Mouse (Mus musculus) cerebellum, adult 2 months (tissue): ENCODE measurements around the gene Tns1. TPM values are rescaled to one million over a fixed set of nuclear protein-coding genes. Genes with fewer than 3 reads are reported as not detected.

Experiments
- DNase-seq, 2 experiments: peaks; one replicate each; pipeline ENCODE4 v3.0.0; 2021
- H3K27ac ChIP-seq: fragments of 200-500 bp; 2 replicates; pipeline ENCODE4 v1.5.1; 2012; ENCODE audit warnings: low read length, control low read depth, inconsistent platforms; ENCODE audit not compliant: insufficient read depth
- H3K27me3 ChIP-seq: fragments of 200-500 bp; 2 replicates; pipeline ENCODE4 v1.6.1; 2012; ENCODE audit warnings: inconsistent platforms, mild to moderate bottlenecking, low read length, moderate library complexity; ENCODE audit not compliant: control insufficient read depth, insufficient read depth
- H3K4me1 ChIP-seq: fragments of 200-500 bp; 2 replicates; pipeline ENCODE4 v1.6.1; 2011; ENCODE audit warnings: low read length; ENCODE audit not compliant: control insufficient read depth, insufficient read depth
- H3K4me3 ChIP-seq: fragments of 200-500 bp; replicated peaks from 2 replicates; pipeline ENCODE3; 2011; ENCODE audit warnings: mild to moderate bottlenecking, low read depth, low read length, control low read depth; ENCODE audit not compliant: insufficient read depth
- CTCF ChIP-seq: fragments of 200-500 bp; IDR thresholded peaks from 2 replicates; pipeline ENCODE4 v1.5.1; 2011; ENCODE audit warnings: low read depth, mild to moderate bottlenecking, control low read depth, low read length, moderate library complexity, borderline replicate concordance; ENCODE audit not compliant: insufficient read depth
- POLR2A ChIP-seq: fragments of 200-500 bp; IDR thresholded peaks from 2 replicates; pipeline ENCODE4 v1.6.1; 2011; ENCODE audit warnings: low read length, control low read depth, borderline replicate concordance; ENCODE audit not compliant: insufficient read depth
- WGBS: fragments of 180-500 bp; shearing (Covaris S2); methylation state at CpG from one replicate; pipeline ENCODE4 v1.1.7; 2018; 5-methylcytosine and 5-hydroxymethylcytosine counted together
- polyA plus RNA-seq: library from polyadenylated mRNA; depleted of rRNA; stranded (reverse); fragments of >200 nt; gene quantifications from 2 replicates; pipeline ENCODE4 v1.2.3, GENCODE M21; 2012

Gene Tns1
- polyA plus RNA-seq, 1 experiment, result 25.1 TPM

DNA sequence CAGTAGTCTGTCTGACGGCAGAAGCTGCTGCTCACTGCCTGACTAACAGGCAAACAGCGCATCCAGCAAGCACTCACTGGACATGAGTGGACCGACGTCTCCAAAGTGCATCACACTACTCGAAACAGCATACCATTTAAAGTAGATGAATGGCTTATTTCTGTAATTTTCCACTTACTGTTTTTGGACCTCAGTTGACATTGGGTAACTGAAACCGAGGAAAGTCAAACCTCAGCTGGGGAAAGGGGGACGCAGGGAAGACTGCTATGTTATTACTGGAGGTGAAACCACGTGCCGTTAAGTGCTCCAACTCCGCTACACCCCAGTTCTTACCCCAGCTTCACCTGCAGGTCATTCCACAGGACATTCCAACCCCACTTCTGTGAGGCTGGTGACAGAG lies 111.5 kb downstream of the Tns1 start:
- no peak overlapping the region for H3K27ac ChIP-seq
- DNase-seq, result no peak
- no peaks in the 10 kb centered on the region for H3K27me3 ChIP-seq
- H3K4me1 ChIP-seq, result peaks cover 7% of the 10 kb centered on the region; the same call in 1 of the 2 replicates
- no peak overlapping the region for H3K4me3 ChIP-seq
- 90% methylated on average over 10 of the region's 10 CpGs for WGBS
- TF ChIP-seq POLR2A (no peak), CTCF (no peak)

- WGBS, result 96% methylated on average over 3 of the region's 3 CpGs
- Histone ChIP-seq H3K27ac (no peak overlapping the region), H3K4me1 (no peaks in the 10 kb centered on the region), H3K27me3 (no peaks in the 10 kb centered on the region), H3K4me3 (no peak overlapping the region)
- no peak for DNase-seq
- TF ChIP-seq CTCF, result no peak
- no peak for TF ChIP-seq POLR2A
Measured at GRCm38 (mm10) chr1:74009495-74009894, 114.8 kb downstream of the Tns1 start.

DNA sequence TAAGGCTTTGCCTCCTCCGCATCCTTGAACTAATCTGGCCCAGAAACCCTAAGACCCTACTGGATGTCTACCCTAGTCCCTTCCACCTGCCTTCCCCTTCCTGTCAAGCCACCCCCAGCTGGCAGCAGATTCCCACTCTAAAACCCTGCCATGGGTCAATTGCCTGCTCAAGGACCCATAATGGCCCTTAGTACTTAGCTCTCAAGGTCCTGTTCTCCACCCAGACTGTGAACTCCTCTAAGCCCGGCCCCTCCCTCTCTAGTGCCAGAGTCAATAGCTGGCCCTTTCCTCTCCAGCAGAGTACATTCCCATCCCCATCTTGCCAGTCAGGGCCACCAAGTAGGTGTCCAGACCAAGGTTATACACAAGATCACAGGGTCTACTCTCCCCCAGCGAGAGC lies 115.3 kb downstream of the Tns1 start:
- WGBS, result 91% methylated on average over 3 of the region's 3 CpGs
- DNase-seq, result no peak
- Histone ChIP-seq H3K4me1 (no peaks in the 10 kb centered on the region), H3K27ac (no peak overlapping the region), H3K27me3 (no peaks in the 10 kb centered on the region), H3K4me3 (no peak overlapping the region)
- TF ChIP-seq POLR2A, result no peak
- no peak for TF ChIP-seq CTCF

DNA sequence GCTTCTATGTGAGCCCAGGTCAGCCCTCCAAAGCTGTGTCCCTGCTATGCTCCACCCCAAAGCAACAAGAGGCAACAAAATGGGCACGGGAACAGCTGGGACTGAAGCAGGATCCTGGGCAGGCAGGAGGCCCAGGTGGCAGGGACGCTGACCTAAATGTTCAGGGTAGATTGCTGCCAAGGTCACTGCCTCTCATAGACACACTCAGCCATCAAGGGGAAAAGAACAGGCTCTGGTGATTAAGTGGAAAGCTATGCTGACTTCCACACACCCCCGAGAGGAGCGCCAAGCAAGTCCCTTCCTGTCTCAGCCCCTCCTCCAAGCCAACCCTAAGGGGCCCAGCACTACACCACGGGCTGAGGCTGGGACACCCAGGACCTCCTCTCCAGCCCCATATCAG lies 115.8 kb downstream of the Tns1 start:
- TF ChIP-seq POLR2A, result no peak
- TF ChIP-seq CTCF, result no peak
- Histone ChIP-seq H3K4me3 (no peak overlapping the region), H3K27ac (no peak overlapping the region), H3K27me3 (no peaks in the 10 kb centered on the region), H3K4me1 (no peaks in the 10 kb centered on the region)
- WGBS, result 42% methylated on average over 5 of the region's 5 CpGs
- DNase-seq, result peak in 1 of 2 experiments; percentile 25

DNA sequence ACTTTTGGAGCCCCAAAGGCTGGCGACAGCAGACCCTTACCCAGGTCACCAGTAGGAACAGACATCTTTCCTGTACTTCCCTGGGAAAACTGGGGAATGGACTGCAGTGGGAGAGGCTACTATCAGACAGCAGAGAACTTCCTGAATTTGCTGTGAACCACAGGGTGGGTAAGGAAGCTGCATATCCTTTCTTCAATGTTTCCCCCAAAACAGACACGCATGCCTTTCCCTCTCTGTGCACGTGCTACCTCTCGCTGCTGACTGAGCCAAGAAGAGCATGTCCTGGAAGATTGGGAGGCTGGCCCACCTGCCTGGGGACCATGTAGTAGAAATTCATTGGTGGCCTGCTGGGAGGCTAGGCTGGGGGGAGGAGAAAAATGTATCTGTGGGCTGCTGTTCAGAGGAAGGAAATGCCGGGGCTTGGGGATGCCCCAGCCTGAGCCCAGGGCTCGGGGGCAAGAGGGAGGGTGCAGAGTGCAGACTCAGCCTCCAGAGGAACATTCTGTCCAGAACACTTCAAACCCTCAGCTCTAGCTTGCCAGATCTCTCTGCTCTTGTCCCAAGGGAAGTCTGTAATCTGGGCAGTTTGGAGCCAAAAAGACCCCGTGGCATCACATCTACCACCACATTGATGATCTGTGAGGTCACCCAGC lies 116.7 kb downstream of the Tns1 start:
- Histone ChIP-seq H3K27me3 (no peaks in the 10 kb centered on the region), H3K4me3 (no peak overlapping the region), H3K27ac (no peak overlapping the region), H3K4me1 (no peaks in the 10 kb centered on the region)
- DNase-seq, result no peak
- WGBS, result 61% methylated on average over 7 of the region's 7 CpGs
- TF ChIP-seq POLR2A (no peak), CTCF (no peak)

GRCm38 (mm10) chr1:74005020-74005419 lies 119.2 kb downstream of the Tns1 start:
- no peaks in the 10 kb centered on the region for H3K27me3 ChIP-seq
- no peak for DNase-seq
- 43% methylated on average over 3 of the region's 3 CpGs for WGBS
- H3K4me3 ChIP-seq, result no peak overlapping the region
- no peaks in the 10 kb centered on the region for H3K4me1 ChIP-seq
- no peak overlapping the region for H3K27ac ChIP-seq
- no peak for TF ChIP-seq CTCF
- TF ChIP-seq POLR2A, result no peak

GRCm38 (mm10) chr1:74003723-74004122 lies 120.5 kb downstream of the Tns1 start:
- 81% methylated on average over 2 of the region's 2 CpGs for WGBS
- no peak overlapping the region for H3K4me3 ChIP-seq
- no peaks in the 10 kb centered on the region for H3K4me1 ChIP-seq
- DNase-seq, result no peak
- no peak for TF ChIP-seq CTCF
- TF ChIP-seq POLR2A, result no peak
- no peak overlapping the region for H3K27ac ChIP-seq
- H3K27me3 ChIP-seq, result no peaks in the 10 kb centered on the region

- DNase-seq, result no peak
- no peak for TF ChIP-seq CTCF
- no peak for TF ChIP-seq POLR2A
- WGBS, result 54% methylated on average over 10 of the region's 10 CpGs
- no peak overlapping the region for H3K27ac ChIP-seq
- no peak overlapping the region for H3K4me3 ChIP-seq
- no peaks in the 10 kb centered on the region for H3K27me3 ChIP-seq
- no peaks in the 10 kb centered on the region for H3K4me1 ChIP-seq
Measured at GRCm38 (mm10) chr1:74001449-74001820, 122.8 kb downstream of the Tns1 start.
